Mouse (Mus musculus) kidney, adult 2 months (tissue): Measurements from ENCODE around the gene BC024978.

Experiments used
- CTCF ChIP-seq: fragments of 200-500 bp; conservative IDR thresholded peaks from 2 replicates; pipeline ENCODE4 v1.5.1; 2011; ENCODE audit warnings: low read depth, mild to moderate bottlenecking, control low read depth, low read length, moderate library complexity, mixed read lengths; ENCODE audit not compliant: insufficient read depth, insufficient read length
- POLR2A ChIP-seq: fragments of 200-500 bp; IDR thresholded peaks from one replicate; pipeline ENCODE4 v1.6.1; 2011; ENCODE audit warnings: low read depth, low read length, control low read depth

DNA sequence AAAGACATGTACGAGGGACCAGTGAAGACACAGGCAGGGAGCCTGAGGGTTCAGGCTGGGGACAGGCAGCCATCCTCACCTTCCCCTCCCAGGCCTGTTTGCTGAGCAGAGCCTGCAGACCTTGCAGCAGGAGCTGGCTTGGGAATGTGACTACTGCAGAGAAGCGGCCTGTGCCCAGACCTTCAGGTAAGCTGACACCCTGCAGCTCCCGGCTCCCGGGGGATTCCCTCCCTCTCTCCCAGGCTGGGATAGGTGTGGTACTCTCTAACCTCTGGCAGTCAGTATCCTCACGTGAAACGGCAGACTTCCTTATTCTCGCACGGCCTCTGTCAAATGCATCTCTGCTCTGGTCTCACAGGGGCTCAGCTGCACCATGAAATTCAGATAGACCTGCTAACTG, 47.6 kb downstream of the BC024978 start:
- TF ChIP-seq CTCF (no peak), POLR2A (no peak)
